Mouse (Mus musculus): ENCODE data around the gene Tmed5. TPM values are rescaled to one million over a fixed set of nuclear protein-coding genes. Genes with fewer than 3 reads are reported as not detected.

Gene Tmed5
- polyA plus RNA-seq, 1 experiment from 2014 or later, result 29.1 TPM

DNA sequence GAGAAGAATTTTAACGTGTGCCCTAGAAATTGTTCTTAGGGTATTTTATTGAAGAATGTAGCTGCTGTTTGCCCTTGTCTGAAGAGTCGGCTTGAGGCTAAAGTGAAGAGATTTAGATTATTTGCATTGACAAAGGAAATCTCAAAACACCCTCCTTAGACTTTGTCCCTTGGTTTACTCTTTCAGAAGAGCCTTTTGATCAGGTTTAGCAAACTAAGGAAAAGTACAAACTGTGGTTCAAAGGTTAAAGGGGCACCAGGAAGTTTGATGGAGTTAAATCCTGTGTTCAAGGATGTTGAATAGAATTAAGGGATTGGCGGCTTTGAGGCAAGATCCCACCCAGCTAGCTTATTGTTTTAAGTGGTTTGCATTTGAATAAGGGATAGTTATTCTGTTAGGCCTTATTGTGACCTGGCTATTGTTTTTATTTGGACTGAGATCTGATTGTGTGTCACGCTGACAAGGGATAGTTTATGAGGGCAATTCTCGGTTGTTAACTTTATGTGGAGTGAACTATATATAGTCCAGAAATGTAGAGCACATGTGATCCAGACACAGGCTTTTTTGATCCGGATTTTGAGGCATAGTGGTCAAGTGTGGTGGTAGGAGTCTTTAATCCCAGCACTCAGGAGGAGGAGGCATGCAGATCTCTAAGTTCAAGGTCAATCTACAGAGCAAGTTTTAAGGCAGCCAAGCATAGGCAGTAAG lies 55.4 kb downstream of the Tmed5 start:
- no peak overlapping the region for H3K9ac ChIP-seq (ENCODE audit: low read length)
- H3K9me3 ChIP-seq (ENCODE audit: control insufficient read depth, low read length), result no peaks in the 10 kb centered on the region
- no peak overlapping the region for H3K4me2 ChIP-seq (ENCODE audit: low read length)
- no peaks in the 10 kb centered on the region for H3K27me3 ChIP-seq (ENCODE audit: control insufficient read depth, insufficient read depth, low read length)
- 0 out of 4 replicates have a peak, but pooled peaks cover 0 to 4% of the 10 kb centered on the region in 2 experiments for H3K4me1 ChIP-seq (ENCODE audit: control insufficient read depth in 2 of 2, insufficient read depth in 2 of 2, low read length in 2 of 2)
- no peak overlapping the region for H3K4me3 ChIP-seq (ENCODE audit: control insufficient read depth in 1 of 2, insufficient read depth in 1 of 2, low read depth in 1 of 2, low read length in 2 of 2)
- 75% methylated on average over 6 of the region's 6 CpGs for WGBS
- no peak for ATAC-seq (ENCODE audit: insufficient number of reproducible peaks, insufficient read depth, low FRiP score, low read depth)
- peaks cover 40% of the 10 kb centered on the region for H3K36me3 ChIP-seq (ENCODE audit: control insufficient read depth, insufficient read depth, low read length)
- H3K27ac ChIP-seq (replicated peaks in 1 of 2; ENCODE audit: control insufficient read depth in 1 of 2, insufficient read depth in 1 of 2, low read depth in 2 of 2, low read length in 2 of 2), result no peak overlapping the region

DNA sequence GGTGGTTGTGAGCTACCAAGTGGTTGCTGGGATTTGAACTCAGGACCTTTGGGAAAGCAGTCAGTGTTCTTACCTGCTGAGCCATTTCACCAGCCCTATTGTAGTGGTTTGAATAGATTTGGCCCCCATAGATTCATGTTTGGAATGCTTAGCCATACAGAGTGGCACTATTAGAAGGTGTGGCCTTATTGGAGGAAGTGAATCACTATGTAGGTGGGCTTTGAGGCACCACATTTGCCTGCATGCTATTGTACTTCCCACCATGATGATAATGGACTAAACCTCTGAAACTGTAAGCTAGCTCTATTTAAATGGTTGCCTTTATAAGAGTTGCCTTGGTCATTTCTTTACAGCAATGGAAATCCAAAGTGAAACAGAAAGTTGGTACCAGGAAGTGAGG lies 56.2 kb downstream of the Tmed5 start:
- peaks cover 40% of the 10 kb centered on the region for H3K36me3 ChIP-seq (ENCODE audit: control insufficient read depth, insufficient read depth, low read length)
- no peak overlapping the region for H3K9ac ChIP-seq (ENCODE audit: low read length)
- no peaks in the 10 kb centered on the region for H3K9me3 ChIP-seq (ENCODE audit: control insufficient read depth, low read length)
- no peak for ATAC-seq (ENCODE audit: insufficient number of reproducible peaks, insufficient read depth, low FRiP score, low read depth)
- H3K4me3 ChIP-seq (ENCODE audit: control insufficient read depth in 1 of 2, insufficient read depth in 1 of 2, low read depth in 1 of 2, low read length in 2 of 2), result no peak overlapping the region
- 0 out of 4 replicates have a peak, but pooled peaks cover 0 to 4% of the 10 kb centered on the region in 2 experiments for H3K4me1 ChIP-seq (ENCODE audit: control insufficient read depth in 2 of 2, insufficient read depth in 2 of 2, low read length in 2 of 2)
- H3K4me2 ChIP-seq (ENCODE audit: low read length), result no peak overlapping the region
- no peaks in the 10 kb centered on the region for H3K27me3 ChIP-seq (ENCODE audit: control insufficient read depth, insufficient read depth, low read length)
- H3K27ac ChIP-seq (replicated peaks in 1 of 2; ENCODE audit: control insufficient read depth in 1 of 2, insufficient read depth in 1 of 2, low read depth in 2 of 2, low read length in 2 of 2), result no peak overlapping the region

DNA sequence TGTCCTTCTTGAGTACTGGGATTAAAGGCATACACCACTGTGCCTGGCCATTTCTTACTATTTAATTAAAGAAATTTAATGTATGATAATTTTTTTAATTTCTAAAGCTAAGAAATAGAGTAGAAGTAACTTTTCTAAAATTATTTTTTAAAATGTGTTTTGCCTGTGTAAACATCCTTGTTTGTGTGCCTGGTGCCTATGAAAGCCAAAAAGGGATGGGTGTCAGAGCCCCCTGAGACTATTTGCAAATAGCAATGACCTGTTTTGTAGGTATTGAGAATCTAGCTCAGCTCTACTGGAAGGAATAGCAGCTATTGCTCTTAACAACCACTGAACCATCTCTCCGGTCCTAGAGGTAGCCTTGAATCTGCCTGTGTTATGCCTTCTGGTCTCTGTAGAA lies 60.1 kb downstream of the Tmed5 start:
- H3K27ac ChIP-seq (replicated peaks in 1 of 2; ENCODE audit: control insufficient read depth in 1 of 2, insufficient read depth in 1 of 2, low read depth in 2 of 2, low read length in 2 of 2), result no peak overlapping the region
- H3K4me1 ChIP-seq (ENCODE audit: control insufficient read depth in 2 of 2, insufficient read depth in 2 of 2, low read length in 2 of 2), result no peaks in the 10 kb centered on the region
- H3K36me3 ChIP-seq (ENCODE audit: control insufficient read depth, insufficient read depth, low read length), result peaks cover 48% of the 10 kb centered on the region
- no peaks in the 10 kb centered on the region for H3K9me3 ChIP-seq (ENCODE audit: control insufficient read depth, low read length)
- H3K27me3 ChIP-seq (ENCODE audit: control insufficient read depth, insufficient read depth, low read length), result no peaks in the 10 kb centered on the region
- H3K9ac ChIP-seq (ENCODE audit: low read length), result no peak overlapping the region
- 94% methylated on average over 1 of the region's 1 CpGs for WGBS
- no peak overlapping the region for H3K4me2 ChIP-seq (ENCODE audit: low read length)
- no peak for ATAC-seq (ENCODE audit: insufficient number of reproducible peaks, insufficient read depth, low FRiP score, low read depth)
- no peak overlapping the region for H3K4me3 ChIP-seq (ENCODE audit: control insufficient read depth in 1 of 2, insufficient read depth in 1 of 2, low read depth in 1 of 2, low read length in 2 of 2)

DNA sequence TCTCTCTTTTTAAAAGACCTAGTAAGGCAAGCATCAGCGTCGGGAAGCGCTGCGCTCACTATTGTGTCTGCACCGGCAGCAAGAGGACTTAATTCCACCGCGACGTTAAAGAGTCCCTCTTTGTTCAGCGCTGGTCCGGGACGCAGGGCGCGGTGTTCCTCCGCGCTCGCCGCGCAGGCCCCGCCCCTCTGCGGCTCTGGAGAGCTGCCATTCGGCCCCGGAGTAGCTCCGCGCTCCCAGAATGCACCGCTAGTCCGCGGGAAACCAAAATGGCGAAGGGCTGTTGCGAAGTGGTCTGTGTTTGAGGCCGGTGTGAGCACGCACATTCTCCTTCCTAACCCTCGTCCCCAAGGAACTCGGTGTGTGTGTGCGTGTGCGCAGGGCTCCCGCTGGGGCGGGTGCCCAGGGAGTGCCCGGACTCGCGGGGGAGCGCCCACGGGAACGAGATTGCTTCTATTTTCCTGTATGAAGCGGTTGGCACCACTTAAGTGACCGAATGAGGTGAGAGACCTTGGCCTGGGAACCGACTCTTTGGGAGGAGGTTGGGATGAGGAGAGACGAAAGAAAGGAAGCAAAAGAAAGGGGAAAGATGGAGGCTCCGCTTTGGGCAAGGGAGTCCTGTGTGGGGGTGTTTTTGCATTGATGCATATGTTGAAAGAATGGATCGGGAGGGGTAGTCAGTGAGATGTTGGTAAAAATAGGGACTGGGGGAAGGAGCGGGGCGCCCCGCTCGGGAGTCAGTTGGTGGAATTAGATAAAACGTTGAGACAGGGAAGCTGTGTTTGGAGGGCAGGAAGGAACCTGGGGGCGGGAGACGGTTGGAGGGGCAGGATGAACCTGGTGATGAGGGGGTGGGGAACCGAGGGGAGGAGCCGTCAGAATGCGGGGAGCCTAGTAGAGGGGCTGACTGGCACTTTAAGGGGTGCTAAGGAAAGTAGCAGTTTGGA lies 66.7 kb downstream of the Tmed5 start, which contains the start of gene Mtf2:
Gene Mtf2, plus strand, starts transcription at position 210 of the 947 bp plus-strand sequence.
- Histone ChIP-seq H3K4me2 (ENCODE audit: low read length) (peak within 1 kb of the TSS; percentile 92), H3K4me1 (ENCODE audit: control insufficient read depth in 2 of 2, insufficient read depth in 2 of 2, low read length in 2 of 2) (peaks cover 0 to 5% of the 10 kb centered on the region in 2 experiments; a peak in 1 of 4 replicates), H3K27me3 (ENCODE audit: control insufficient read depth, insufficient read depth, low read length) (no peaks in the 10 kb centered on the region), H3K27ac (replicated peaks in 1 of 2; ENCODE audit: control insufficient read depth in 1 of 2, insufficient read depth in 1 of 2, low read depth in 2 of 2, low read length in 2 of 2) (peak within 1 kb of the TSS; percentile 92 to 93), H3K4me3 (ENCODE audit: control insufficient read depth in 1 of 2, insufficient read depth in 1 of 2, low read depth in 1 of 2, low read length in 2 of 2) (peak within 1 kb of the TSS; percentile 84 to 94), H3K36me3 (ENCODE audit: control insufficient read depth, insufficient read depth, low read length) (peaks cover 23% of the 10 kb centered on the region), H3K9ac (ENCODE audit: low read length) (peak within 1 kb of the TSS; percentile 97), H3K9me3 (ENCODE audit: control insufficient read depth, low read length) (no peaks in the 10 kb centered on the region)
- ATAC-seq (ENCODE audit: insufficient number of reproducible peaks, insufficient read depth, low FRiP score, low read depth), result peak; percentile 95
- WGBS, result 1% methylated on average over 59 of the region's 59 CpGs

DNA sequence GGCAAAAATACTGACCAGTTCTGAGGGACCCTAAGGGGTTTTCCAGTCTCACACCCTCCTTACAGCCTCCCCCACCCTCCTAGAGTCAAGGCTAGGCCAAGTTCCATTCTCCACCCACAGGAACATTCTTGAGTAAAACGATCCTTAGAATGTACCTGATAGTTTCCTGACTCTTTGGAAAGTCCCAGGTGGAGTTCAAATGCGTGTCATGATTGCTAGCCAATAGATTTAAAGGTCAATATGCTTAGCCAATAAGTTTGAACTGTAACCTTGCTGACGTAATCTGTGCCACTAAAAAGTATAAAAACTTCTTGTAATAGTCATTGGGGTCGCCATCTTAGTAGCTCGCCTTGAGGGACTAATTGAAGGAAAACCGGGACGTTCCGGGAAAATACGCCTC lies 72.0 kb downstream of the Tmed5 start:
- Histone ChIP-seq H3K4me2 (ENCODE audit: low read length) (no peak overlapping the region), H3K27ac (replicated peaks in 1 of 2; ENCODE audit: control insufficient read depth in 1 of 2, insufficient read depth in 1 of 2, low read depth in 2 of 2, low read length in 2 of 2) (no peak overlapping the region), H3K27me3 (ENCODE audit: control insufficient read depth, insufficient read depth, low read length) (no peaks in the 10 kb centered on the region), H3K4me1 (ENCODE audit: control insufficient read depth in 2 of 2, insufficient read depth in 2 of 2, low read length in 2 of 2) (no peaks in the 10 kb centered on the region), H3K36me3 (ENCODE audit: control insufficient read depth, insufficient read depth, low read length) (no peaks in the 10 kb centered on the region), H3K4me3 (ENCODE audit: control insufficient read depth in 1 of 2, insufficient read depth in 1 of 2, low read depth in 1 of 2, low read length in 2 of 2) (no peak overlapping the region), H3K9me3 (ENCODE audit: control insufficient read depth, low read length) (no peaks in the 10 kb centered on the region), H3K9ac (ENCODE audit: low read length) (no peak overlapping the region)
- no peak for ATAC-seq (ENCODE audit: insufficient number of reproducible peaks, insufficient read depth, low FRiP score, low read depth)
- whole genome bisulfite sequencing, result 90% methylated on average over 9 of the region's 9 CpGs

Other genes starting within 250 kb of the Tmed5 start
- gene Rpl5, start 232.1 kb downstream of the Tmed5 start, polyA plus RNA-seq (2014; fragmentation: Nextera tagmentation; extraction: Ambion mirVana), result 44.9 and 47.3 TPM in 2 replicates
- gene Fam69a, start 145.5 kb downstream of the Tmed5 start, polyA plus RNA-seq (2014; fragmentation: Nextera tagmentation; extraction: Ambion mirVana), result 18.4 and 19.8 TPM in 2 replicates
- 63.6 and 68.3 TPM in 2 replicates for gene Mtf2, start 66.9 kb downstream of the Tmed5 start, polyA plus RNA-seq (2014; fragmentation: Nextera tagmentation; extraction: Ambion mirVana)
- gene Ccdc18, start 255 bp upstream of the Tmed5 start, polyA plus RNA-seq (2014; fragmentation: Nextera tagmentation; extraction: Ambion mirVana), result 4.3 and 4.6 TPM in 2 replicates
- 28.2 and 30.0 TPM in 2 replicates for gene Dr1, start 136.3 kb upstream of the Tmed5 start, polyA plus RNA-seq (2014; fragmentation: Nextera tagmentation; extraction: Ambion mirVana)
- 3.0 and 3.6 TPM in 2 replicates for gene Pigg, start 180.0 kb upstream of the Tmed5 start, polyA plus RNA-seq (2014; fragmentation: Nextera tagmentation; extraction: Ambion mirVana)
- gene Gm42517, start 235.3 kb upstream of the Tmed5 start, polyA plus RNA-seq (2014; fragmentation: Nextera tagmentation; extraction: Ambion mirVana), result 0.11 TPM in 1 of 2 replicates, not detected in the other

All from heart, embryonic 14.5 days (tissue).